Mouse (Mus musculus) c-Kit-positive CD71-positive TER-119-positive erythroid progenitor cells, embryonic 14.5 days (primary cell): ENCODE measurements around the gene Ino80e.

Experiments
- DNase-seq: peaks from one replicate; pipeline ENCODE4 v3.0.0-alpha.2; 2013; ENCODE audit warnings: low spot score

Ino80e gene

GRCm38 (mm10) chr7:126809723-126810369 lies 52.3 kb downstream of the Ino80e start:
- DNase-seq, result no peak

- DNase-seq, result peak; percentile 74
These were observed 53.3 kb downstream of the Ino80e start for GRCm38 (mm10) chr7:126808703-126809455.

- DNase-seq, result no peak
These were observed 54.8 kb downstream of the Ino80e start for GRCm38 (mm10) chr7:126807405-126807804.

- DNase-seq, result no peak
These were observed 55.2 kb downstream of the Ino80e start for GRCm38 (mm10) chr7:126806956-126807355.

GRCm38 (mm10) chr7:126803751-126804150 lies 58.4 kb downstream of the Ino80e start:
- DNase-seq, result no peak

- DNase-seq, result no peak
These were observed 59.0 kb downstream of the Ino80e start for GRCm38 (mm10) chr7:126803181-126803580.

GRCm38 (mm10) chr7:126802134-126802889 lies 59.9 kb downstream of the Ino80e start:
- DNase-seq, result no peak

GRCm38 (mm10) chr7:126801057-126801422 lies 61.1 kb downstream of the Ino80e start:
- DNase-seq, result no peak
